Mouse (Mus musculus): Measurements from ENCODE around the gene Tmem121b. TPM values are rescaled to one million over a fixed set of nuclear protein-coding genes. Genes with fewer than 3 reads are reported as not detected.

Gene Tmem121b
- total and polyA plus RNA-seq, 3 experiments, result 0.18 TPM; not detected in 2

- Histone ChIP-seq H3K79me2 (ENCODE audit: control insufficient read depth, insufficient read depth, low read length, poor library complexity) (no peaks in the 10 kb centered on the region), H3K27me3 (ENCODE audit: control insufficient read depth in 1 of 2, insufficient read depth in 2 of 2, low read length in 2 of 2) (no peaks in the 10 kb centered on the region), H3K4me3 (ENCODE audit: control insufficient read depth in 1 of 2, insufficient read depth in 1 of 2, low read depth in 2 of 2, low read length in 2 of 2) (peak overlapping the region; percentile 11 to 13), H3K9me3 (replicated peaks; ENCODE audit: insufficient read depth, low read length) (no peaks in the 10 kb centered on the region), H3K36me3 (ENCODE audit: control insufficient read depth in 1 of 2, insufficient read depth in 2 of 2, low read length in 2 of 2) (peaks cover 0 to 18% of the 10 kb centered on the region in 2 experiments; a peak in 3 of 4 replicates), H3K27ac (ENCODE audit: control insufficient read depth, low read depth, low read length) (peak overlapping the region; percentile 15; the same call in 1 of the 2 replicates), H3K4me1 (ENCODE audit: control insufficient read depth in 1 of 2, insufficient read depth in 2 of 2, low read length in 2 of 2) (peaks cover 9 to 18% of the 10 kb centered on the region in 2 experiments), H3K9ac (ENCODE audit: control insufficient read depth, low read depth, low read length, poor library complexity, severe bottlenecking) (peak overlapping the region; percentile 50)
- DNase-seq (ENCODE audit: low read depth, low spot score), result peak; percentile 59
- TF ChIP-seq MYC (IDR thresholded peaks at IDR 0.05; ENCODE audit: low read depth, low read length), result no peak
- no peak for TF ChIP-seq UBTF (IDR thresholded peaks at IDR 0.05; ENCODE audit: borderline replicate concordance, insufficient read depth, low read depth, low read length)
- TF ChIP-seq HCFC1 (IDR thresholded peaks at IDR 0.05; ENCODE audit: low read depth, low read length), result no peak
- TF ChIP-seq JUND (IDR thresholded peaks at IDR 0.05; ENCODE audit: low read depth, low read length), result no peak
- TF ChIP-seq GATA1 (IDR thresholded peaks at IDR 0.05; ENCODE audit: low read depth, low read length), result 0 out of 2 replicates have a peak, but pooled peaks have one; percentile 34
- TF ChIP-seq EP300 (IDR thresholded peaks at IDR 0.05; ENCODE audit: low read depth in 1 of 2, low read length in 2 of 2), result no peak
- no peak for TF ChIP-seq MAZ (IDR thresholded peaks at IDR 0.05; ENCODE audit: low read depth, low read length)
- no peak for TF ChIP-seq KAT2A (conservative IDR thresholded peaks at IDR 0.05; ENCODE audit: low read depth, low read length)
- 0 out of 2 replicates have a peak, but pooled peaks have one; percentile 8 for TF ChIP-seq SMC3 (IDR thresholded peaks at IDR 0.05; ENCODE audit: low read depth, low read length)
- no peak for TF ChIP-seq TAL1 (IDR thresholded peaks at IDR 0.05; ENCODE audit: low read length)
- TF ChIP-seq E2F4 (IDR thresholded peaks at IDR 0.05; ENCODE audit: borderline replicate concordance, low read depth, low read length), result no peak
- TF ChIP-seq POLR2A (IDR thresholded peaks at IDR 0.05; ENCODE audit: control insufficient read depth in 1 of 2, insufficient read depth in 1 of 2, low read depth in 1 of 2, low read length in 2 of 2, poor library complexity in 1 of 2), result no peak
- no peak for TF ChIP-seq GABPA (IDR thresholded peaks at IDR 0.05; ENCODE audit: low read depth, low read length)
- no peak for TF ChIP-seq ZKSCAN1 (IDR thresholded peaks at IDR 0.05; ENCODE audit: low read depth, low read length)
- TF ChIP-seq RAD21 (IDR thresholded peaks at IDR 0.05; ENCODE audit: low read depth, low read length), result no peak
- no peak for TF ChIP-seq ZNF384 (IDR thresholded peaks at IDR 0.05; ENCODE audit: low read depth, low read length)
- TF ChIP-seq TCF12 (IDR thresholded peaks at IDR 0.05; ENCODE audit: low read depth, low read length), result no peak
- no peak for TF ChIP-seq POLR2AphosphoS2 (IDR thresholded peaks at IDR 0.05; ENCODE audit: low read length)
- peak; percentile 31; the same call in 1 of the 2 replicates for TF ChIP-seq NRF1 (IDR thresholded peaks at IDR 0.05; ENCODE audit: insufficient read depth, low read depth, low read length, poor library complexity, severe bottlenecking)
- TF ChIP-seq MXI1 (IDR thresholded peaks at IDR 0.05; ENCODE audit: low read depth, low read length), result peak; percentile 75
- no peak for TF ChIP-seq BHLHE40 (IDR thresholded peaks at IDR 0.05; ENCODE audit: borderline replicate concordance, low read depth, low read length)
- no peak for TF ChIP-seq CHD1 (IDR thresholded peaks at IDR 0.05; ENCODE audit: low read depth, low read length)
- TF ChIP-seq POLR2AphosphoS5 (IDR thresholded peaks at IDR 0.05; ENCODE audit: borderline replicate concordance, low read depth, low read length), result no peak
- peak; percentile 54 for TF ChIP-seq SIN3A (IDR thresholded peaks at IDR 0.05; ENCODE audit: low read length)
- no peak for TF ChIP-seq MYB (IDR thresholded peaks at IDR 0.05; ENCODE audit: low read depth, low read length)
- no peak for TF ChIP-seq TBP (IDR thresholded peaks at IDR 0.05; ENCODE audit: low read depth, low read length)
- TF ChIP-seq MEF2A (IDR thresholded peaks at IDR 0.05; ENCODE audit: extremely low read depth, insufficient replicate concordance, low read depth, low read length, poor library complexity, severe bottlenecking), result no peak
- no peak for TF ChIP-seq MAFK (IDR thresholded peaks at IDR 0.05; ENCODE audit: borderline replicate concordance, low read depth, low read length)
- TF ChIP-seq ELF1 (IDR thresholded peaks at IDR 0.05; ENCODE audit: low read depth, low read length), result no peak
- TF ChIP-seq USF1 (IDR thresholded peaks at IDR 0.05; ENCODE audit: low read depth, low read length), result no peak
- no peak for TF ChIP-seq ZMIZ1 (IDR thresholded peaks at IDR 0.05; ENCODE audit: low read depth, low read length)
- no peak for TF ChIP-seq CHD2 (IDR thresholded peaks at IDR 0.05; ENCODE audit: low read length)
Observed at GRCm38 (mm10) chr6:120486051-120486510, 7.5 kb downstream of the Tmem121b start.
